Mouse (Mus musculus): Measurements from ENCODE around the gene Plk2.
"Not testable (repeated sequence)": the region's sequence is repeated elsewhere in the genome, so short reads cannot be mapped to it uniquely, and the experiment has no call there.

Plk2 gene

DNA sequence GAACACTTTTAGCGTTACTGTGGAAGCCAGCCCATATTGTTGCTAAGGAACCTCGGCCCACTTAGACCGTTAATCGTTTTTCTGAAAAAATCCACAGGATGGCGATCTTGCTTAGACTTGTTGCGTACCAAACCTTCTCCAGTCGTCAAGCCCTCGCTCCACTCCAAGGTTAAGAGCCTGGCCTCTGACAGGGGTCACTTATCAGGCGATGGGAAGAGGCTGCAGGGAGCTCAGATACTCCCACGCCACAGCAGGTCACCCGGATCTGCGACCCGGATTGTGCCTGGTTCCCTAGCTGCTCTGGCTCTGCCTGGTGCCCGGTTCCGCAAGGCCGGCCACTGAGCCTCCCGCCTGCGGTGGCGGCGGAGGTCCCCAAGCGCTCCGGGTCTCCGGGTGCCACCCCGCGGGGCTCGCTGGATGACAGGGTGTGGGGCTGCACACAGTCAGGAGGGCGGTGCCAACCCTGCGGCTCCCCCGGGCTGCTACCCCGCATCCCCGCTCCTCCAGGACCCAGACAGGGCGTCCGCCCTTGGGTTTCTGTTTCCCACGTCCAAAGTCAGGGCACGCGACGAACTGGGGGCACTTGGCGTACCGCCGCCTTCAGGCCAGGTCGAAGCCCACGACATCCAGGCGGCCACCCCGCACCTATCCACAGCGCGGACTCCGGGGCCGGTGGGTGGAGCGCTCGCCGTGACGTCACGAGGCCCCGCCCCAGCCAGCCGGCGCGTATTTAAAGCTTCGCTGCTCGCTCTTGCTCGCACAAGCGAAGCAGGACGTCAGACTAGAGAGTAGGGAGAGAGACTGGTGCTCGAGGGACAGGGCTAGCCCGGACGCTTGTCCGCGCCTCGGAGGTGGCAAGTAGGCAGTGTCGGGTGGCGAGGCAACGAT is at the start of gene Plk2:
Gene Plk2, plus strand, starts transcription at position 756 of the 888 bp plus-strand sequence.
- DNase-seq = peak; percentile 95 to 96

DNA sequence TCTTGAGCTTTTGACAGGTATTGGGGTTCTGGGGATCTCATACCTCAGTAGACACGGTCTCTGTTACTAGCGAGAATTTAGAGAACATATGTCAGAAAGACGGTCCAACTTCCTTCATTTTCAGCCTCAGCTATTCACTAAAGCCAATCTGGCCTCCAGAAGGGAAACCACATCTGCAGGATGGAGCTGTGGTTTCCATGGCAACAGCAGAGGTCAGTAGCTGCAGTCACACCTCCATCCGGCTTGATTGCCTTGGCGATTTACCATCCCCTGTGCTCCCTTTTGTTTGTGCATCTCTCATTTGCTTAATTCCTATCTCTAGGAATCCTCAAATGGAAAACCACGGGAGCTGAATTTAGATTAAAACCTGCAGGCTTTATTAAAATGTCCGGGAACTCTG is 48.1 kb upstream of the Plk2 start:
- DNase-seq = no peak

DNA sequence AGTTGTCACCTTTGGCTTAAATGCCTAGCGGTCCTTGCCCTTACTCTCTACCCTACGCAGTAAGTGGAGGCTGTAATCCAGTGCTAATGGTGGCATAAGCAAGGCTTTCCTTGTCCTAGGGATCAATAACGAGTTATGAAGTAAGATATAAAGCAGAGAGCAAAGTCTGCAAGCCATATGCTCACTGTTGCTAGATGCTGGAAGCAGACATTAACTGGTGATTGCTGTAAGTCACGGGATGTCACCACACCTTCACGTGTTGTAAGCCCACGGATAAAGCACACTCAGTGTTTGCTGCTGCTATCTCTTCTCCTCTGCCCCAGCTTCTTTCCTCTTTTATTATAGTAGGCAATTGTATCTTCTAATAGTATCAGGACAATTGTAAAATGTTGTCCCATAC is 43.8 kb upstream of the Plk2 start:
- no peak for DNase-seq

DNA sequence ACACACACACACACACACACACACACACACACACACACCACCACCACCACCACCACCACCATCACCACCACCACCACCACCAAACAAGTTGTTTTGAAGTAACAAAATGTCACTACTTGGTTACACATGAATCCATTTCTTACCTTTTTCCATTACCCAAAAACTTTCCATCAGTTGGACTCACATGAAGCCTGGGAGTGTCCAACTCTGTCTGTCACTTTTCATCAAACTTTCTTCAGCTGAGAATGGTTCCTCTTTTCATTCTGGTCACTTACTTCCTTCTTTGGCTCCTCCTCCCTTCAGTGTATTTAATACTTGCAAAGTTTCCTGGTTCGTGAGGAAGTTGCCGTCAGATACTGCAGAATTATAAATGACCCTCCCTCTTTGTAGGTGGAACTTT is 37.9 kb upstream of the Plk2 start, which contains the start of gene Gapt:
Gene Gapt, minus strand, starts transcription at position 259 of the 400 bp plus-strand sequence.
- no peak for DNase-seq

DNA sequence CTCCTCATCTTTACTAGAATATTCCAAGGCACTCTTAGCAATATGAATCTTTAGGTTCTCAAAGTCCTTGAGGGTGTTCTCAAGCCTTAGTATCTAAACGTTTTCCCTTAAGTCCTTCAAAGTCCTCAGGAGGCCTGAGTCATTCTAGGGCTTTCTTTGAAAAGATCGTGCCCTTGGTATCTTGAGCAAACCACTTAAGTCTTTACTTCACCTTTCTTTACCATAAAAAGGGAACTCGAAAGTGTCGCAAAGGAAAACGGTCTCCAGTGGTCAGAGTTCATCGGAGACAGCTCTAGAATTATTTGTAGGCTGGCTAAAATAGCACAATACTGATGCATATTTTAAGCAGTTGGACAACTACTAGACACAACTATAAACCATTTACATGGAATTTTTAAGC is 31.1 kb upstream of the Plk2 start:
- DNase-seq = no peak

DNA sequence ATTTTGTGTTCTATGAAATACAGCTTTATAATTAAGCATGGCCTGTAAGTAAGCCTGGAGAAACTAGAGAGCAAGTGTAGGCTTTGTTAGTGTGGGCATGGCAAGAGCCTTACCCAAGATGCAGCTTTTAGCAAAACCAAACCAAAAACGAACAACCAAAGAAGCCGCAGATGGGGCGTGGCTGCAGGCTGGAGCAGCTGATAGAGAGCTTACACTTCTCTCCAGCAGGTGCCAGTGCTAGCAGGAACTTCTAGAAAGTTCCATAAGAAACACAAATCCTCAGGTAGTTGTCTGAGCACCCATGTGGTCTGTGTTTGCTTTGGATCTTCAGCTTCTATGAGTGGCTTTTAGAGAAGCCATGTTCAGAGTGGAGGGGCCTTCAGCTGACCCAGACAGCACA is 28.4 kb upstream of the Plk2 start:
- no peak for DNase-seq

DNA sequence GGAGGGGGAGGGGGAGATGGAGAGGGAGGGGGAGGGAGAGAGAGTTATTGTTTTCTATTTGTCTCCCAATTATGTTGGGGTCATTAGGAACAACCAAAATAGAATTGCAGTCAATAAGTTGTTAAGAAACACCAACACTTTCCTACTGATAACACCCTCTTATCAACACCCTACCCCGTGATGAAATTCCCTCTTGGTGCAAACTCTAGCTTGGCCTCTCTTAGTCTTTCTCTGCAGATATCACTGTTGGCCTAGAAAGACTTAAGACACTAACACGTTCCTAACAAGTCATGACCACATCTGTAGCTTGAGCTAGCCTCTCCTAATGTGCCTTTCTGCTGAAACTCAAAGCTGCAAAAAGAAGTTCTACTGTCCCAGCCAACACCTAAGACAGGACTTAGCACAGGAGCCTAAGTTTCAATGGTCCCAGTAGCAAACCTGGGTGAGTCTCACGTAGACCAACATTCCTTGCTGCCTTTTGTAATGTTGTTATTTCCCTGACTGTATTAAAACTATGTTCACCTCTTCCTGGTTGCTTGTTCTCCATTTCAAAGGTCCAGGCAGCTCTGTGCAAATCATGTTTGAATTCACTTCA is 26.8 kb upstream of the Plk2 start:
- no peak for DNase-seq

DNA sequence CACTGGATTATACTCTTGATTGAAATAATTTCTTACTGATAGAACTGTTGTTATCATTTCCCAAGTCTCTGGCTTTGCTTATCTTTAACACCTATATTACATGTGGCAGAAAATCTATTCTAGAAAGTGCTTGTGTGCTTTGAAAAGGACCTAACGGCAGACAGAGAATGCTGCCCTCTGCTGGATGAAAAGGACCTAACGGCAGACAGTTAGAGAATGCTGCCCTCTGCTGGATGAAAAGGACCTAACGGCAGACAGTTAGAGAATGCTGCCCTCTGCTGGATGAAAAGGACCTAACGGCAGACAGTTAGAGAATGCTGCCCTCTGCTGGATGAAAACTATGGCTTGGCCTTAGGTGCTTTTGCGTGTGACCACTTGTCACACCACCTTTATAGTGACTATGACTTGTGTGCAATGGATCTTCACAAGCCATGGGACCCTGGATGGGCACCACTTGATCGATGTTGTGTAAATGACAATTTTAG is 26.2 kb upstream of the Plk2 start:
- peak; percentile 73 to 81 for DNase-seq

DNA sequence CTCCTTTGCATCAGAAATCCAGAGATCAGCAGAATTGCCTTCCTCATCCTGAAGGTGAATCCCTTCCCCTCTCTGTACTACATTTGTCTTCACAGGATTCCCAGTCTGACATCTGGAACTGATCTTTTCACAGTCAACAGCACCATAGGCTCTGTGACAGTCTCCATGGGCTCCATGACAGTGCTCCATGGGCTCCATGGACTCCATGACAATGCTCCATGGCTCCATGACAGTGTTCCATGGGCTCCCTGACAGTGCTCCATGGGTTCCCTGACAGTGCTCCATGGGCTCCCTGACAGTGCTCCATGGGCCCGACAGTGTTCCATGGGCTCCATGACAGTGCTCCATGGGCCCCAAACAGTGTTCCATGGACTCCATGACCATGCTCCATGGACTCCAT is 25.2 kb upstream of the Plk2 start:
- no peak for DNase-seq

DNA sequence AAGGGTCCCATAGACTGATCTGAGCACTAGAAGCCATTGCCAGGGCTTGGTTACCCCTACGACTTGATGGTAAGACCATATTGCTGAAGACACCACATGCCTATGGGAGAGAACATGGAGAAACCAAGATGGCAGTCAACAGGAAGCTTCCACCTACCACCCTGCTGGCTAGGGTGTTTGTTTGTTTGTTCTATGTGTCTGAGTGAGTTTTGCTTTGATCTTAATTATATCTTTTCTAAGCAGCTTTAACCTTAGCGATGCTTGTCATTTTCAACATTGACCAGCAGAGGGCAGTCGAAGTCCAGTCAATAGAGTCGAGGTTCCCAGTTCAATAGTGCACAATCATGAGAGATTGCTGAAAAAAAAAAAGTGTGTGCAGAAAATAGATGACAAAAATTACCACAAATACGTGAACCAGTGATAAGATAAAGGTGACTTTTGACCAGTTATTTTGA is 12.4 kb upstream of the Plk2 start:
- DNase-seq = peak in 1 of 2 experiments; percentile 61

DNA sequence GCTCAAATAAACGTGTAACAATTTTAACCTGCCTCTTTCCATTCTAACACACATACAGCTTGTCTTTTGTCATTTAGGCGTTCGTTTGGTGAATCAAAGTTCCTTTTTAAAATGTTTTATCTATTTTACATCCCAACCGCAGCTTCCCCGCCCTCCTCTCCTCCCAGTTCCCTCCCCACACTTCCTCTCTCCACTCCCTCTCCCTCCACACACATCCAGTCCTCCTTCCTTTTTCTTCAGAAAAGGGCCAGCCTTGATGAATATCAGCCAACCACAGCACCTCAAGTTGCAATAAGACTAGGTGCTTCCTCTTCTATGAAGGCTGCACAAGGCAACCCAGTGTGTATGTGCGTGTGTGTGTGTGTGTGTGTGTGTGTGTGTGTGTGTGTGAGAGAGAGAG is 10.3 kb upstream of the Plk2 start:
- DNase-seq = no peak

DNA sequence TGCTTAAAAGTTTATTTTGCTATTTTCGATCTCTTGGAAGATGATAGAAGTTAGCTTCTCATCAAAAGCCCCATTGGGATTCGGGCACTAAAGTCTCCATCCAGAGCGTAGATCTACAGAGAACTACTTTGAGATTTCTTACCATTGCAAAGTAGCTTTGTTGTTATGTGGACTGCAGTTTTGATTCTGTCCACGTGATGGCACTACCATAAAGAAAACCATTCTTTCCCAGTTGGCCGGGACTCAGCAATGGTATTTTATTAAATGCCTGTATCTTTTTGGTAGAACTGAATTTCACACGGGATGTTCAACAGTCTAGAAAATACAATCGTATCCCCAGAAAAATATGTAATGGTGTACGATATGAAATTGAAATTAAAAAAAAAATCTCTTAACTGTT is 2.6 kb upstream of the Plk2 start:
- peak; percentile 53 to 81 for DNase-seq

DNA sequence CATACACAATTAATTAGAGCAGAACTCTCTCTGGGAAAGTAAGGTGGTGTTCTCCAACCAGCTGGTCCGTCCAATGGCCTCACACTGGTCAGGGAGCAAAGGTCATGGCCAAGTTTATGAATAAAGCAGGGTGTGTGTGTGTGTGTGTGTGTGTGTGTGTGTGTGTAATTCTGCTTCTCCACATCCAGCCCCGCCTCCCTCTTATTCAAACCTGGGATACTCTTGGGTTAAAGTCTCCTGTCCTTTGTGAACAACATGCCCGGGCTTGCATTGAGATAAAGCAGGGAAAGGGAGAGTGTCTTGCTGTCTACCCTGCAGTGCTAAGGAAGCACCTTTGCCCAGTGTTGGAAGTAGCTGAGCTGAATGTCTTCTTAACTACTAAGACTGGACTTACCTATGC is 2.2 kb upstream of the Plk2 start:
- DNase-seq = peak in 1 of 2 experiments; percentile 7

DNA sequence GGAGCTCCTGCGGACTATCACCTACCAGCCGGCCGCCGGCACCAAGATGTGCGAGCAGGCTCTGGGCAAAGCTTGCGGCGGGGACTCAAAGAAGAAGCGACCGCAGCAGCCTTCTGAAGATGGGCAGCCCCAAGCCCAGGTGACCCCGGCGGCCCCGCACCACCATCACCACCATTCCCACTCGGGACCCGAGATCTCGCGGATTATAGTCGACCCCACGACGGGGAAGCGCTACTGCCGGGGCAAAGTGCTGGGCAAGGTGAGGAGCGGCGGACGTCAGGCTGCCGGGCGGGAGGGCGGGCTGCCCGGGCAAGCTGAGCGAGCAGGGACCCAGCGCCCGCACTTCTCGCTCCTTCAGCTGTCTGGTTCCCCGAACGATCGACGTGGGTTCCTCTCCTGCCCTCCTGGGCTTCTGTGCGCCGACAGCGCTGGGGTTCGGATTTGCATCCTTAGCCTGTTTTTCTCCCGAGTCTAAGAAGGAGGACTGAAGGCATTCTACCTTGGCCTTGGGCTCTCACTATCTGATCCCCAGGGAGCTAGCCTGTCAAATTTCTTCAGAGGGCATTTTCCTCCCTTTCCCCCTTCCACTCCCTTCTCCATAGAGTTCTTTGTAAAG is 441 bp downstream of the Plk2 start:
- peak in 1 of 2 experiments; percentile 56 for DNase-seq

DNA sequence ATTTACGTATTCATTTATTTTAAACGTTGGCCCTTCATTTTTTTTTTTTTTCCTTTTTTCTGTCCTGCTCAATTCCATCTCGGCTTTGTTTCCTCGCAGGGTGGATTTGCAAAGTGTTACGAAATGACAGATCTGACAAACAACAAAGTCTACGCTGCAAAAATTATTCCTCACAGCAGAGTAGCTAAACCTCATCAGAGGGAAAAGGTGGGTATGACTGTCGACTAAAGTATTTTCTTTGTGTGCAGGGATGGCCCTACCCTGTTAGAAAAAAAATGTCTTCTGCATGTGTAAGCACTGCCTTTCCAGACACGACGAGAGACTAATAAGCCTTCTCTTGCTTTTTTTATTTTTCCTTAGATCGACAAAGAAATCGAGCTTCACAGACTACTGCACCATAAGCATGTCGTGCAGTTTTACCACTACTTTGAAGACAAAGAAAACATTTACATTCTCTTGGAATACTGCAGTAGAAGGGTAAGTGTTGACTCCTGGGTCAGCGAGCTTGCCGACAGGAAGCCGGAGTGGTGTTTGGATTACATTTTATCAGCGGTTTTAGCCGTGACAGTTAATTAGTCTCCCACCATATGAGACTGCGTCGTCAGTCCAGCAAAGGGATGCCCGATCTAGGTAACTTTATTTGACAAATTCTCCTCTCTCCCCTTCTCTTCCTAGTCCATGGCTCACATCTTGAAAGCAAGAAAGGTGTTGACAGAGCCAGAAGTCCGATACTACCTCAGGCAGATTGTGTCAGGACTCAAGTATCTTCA is 1.3 kb downstream of the Plk2 start:
- no peak for DNase-seq

DNA sequence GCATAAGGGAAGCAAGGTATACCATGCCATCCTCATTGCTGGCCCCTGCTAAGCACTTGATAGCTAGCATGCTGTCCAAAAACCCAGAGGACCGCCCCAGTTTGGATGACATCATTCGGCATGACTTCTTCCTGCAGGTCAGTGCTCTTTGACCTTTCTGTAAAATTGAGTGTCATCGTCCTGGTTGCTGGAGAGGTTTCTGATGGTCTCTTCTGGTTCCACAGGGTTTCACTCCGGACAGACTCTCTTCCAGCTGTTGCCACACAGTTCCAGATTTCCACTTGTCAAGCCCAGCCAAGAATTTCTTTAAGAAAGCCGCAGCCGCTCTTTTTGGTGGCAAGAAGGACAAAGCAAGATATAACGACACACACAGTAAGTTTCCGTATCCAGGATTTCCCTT is 2.9 kb downstream of the Plk2 start:
- no peak for DNase-seq

DNA sequence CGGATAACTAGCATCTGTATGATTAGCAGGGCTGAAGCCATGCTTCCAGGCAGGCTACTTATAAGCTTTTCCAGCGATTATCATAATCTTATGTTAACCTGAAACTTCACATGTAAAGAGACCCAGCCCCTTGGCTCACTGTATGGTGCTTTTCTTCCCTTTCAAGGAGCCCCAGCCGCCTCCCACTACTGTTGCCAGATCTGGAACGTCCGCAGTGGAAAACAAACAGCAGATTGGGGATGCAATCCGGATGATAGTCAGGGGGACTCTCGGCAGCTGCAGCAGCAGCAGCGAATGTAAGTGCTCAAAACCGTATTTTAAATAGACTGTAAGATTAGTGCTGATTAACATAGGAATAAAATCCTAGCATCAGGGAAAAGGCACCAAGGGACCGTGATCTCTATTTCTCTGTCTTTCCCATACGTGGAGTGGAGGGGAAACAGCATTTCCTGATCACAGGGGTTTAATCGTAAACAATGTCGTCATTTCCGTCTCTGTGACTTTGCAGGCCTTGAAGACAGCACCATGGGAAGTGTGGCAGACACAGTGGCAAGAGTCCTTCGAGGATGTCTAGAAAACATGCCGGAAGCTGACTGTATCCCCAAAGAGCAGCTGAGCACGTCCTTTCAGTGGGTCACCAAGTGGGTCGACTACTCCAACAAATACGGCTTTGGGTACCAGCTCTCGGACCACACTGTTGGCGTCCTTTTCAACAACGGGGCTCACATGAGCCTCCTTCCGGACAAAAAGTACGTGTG is 3.8 kb downstream of the Plk2 start:
- DNase-seq = no peak

DNA sequence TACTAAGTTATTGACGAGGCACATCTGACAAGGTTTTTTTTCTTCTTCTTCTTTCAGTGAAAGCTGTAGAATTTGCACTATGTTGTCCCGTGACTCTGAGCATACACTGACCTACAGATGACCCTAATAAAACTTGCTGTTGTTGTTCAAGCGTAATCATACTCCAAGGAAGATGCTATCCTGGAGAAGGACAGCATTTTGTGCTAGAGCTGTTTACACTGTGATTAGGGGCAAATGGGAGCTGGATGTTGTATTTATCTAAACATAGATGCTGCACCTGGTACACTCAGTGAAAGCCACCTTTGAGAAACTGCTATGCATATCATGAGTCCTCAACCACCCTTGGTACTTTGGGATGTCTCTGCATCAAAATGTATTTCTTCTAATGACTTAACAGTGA is 6.6 kb downstream of the Plk2 start:
- DNase-seq = no peak

DNA sequence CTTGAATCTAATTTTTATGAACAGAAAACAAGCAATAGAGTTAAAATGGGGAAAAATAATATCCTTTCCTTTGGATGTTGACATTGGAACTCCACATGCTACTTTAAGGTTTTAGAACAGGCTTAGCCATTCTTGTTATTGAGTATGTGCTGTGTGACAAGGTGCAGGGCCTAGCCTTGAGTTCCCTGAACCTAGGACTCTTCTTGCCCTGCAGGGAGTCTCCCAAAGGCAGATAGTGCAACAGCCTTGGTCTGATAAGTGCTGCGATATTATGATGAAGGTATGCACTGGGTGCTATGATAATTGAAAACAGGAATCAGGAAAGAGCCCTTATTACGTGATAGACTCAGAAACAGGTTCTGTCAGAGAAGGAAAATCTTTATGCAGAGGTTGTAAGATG is 7.0 kb downstream of the Plk2 start:
- no peak for DNase-seq

DNA sequence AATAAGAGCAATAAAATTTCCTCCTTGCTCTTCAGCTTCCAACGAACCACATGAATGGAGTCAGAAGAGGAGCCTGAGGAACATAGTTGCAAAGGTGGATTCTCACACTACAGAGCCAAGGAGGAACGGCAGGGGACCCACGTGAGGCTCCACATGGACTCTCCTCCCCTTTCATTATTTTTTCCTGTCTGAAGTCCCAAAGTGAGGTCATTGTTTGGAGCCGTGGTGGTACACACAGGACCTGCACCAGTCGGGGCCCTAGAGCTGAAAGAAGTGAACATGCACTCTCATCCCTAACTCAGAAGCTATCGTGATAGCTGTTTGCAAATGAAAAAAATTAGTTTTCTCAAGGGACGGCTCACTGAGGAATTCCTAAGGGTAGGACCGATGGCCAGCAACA is 9.2 kb downstream of the Plk2 start:
- DNase-seq = no peak

DNA sequence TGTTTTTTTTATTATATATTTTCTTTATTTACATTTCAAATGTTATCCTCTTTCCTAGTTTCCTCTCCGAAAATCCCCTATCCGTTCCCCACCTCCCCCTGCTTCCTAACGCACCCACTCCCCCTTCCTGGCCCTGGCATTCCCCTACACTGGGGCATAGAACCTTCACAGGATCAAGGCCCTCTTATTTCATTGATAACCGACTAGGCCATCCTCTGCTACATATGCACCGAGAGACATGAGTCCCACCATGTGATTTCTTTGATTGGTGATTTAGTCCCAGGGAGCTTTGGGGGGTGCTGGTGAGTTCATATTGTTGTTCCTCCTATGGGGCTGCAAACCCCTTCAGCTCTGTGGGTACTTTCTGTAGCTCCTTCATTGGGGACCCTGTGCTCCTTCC is 9.8 kb downstream of the Plk2 start:
- DNase-seq = not testable (repeated sequence)

DNA sequence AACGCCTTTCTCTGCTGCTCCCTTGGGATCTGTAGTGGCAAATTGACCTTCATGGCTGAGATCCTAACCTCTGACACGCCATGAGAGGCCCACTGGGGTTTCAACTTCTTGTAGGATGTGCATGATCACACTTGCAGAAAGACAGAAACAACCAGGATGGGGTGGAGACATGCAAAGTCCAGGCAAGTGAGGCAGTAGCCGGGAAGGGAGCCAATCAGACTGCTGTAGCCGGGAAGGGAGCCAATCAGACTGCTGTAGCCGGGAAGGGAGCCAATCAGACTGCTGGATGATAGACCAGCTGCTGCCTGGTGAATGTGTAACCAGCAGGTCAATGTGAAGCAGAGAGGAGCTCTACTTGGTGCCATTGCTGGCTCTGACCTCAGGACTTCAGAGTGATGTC is 11.3 kb downstream of the Plk2 start:
- DNase-seq = peak in 1 of 2 experiments; percentile 36
